Mouse (Mus musculus): ENCODE data around the gene Dbi. TPM values are rescaled to one million over a fixed set of nuclear protein-coding genes. Genes with fewer than 3 reads are reported as not detected.

Dbi gene
- polyA plus RNA-seq, 1 experiment from 2014 or later: 708 TPM

- Histone ChIP-seq H3K36me3 (ENCODE audit: insufficient read depth, low read length) (no peaks in the 10 kb centered on the region), H3K4me3 (ENCODE audit: low read length) (no peak overlapping the region), H3K4me1 (ENCODE audit: insufficient read depth, low read length) (no peaks in the 10 kb centered on the region), H3K9me3 (ENCODE audit: low read length) (no peaks in the 10 kb centered on the region), H3K27me3 (ENCODE audit: insufficient read depth, low read length) (no peaks in the 10 kb centered on the region), H3K4me2 (replicated peaks; ENCODE audit: low read depth, low read length) (no peak overlapping the region), H3K27ac (ENCODE audit: low read length) (no peak overlapping the region), H3K9ac (replicated peaks; ENCODE audit: low read length) (no peak overlapping the region)
- WGBS: 11% methylated on average over 4 of the region's 5 CpGs
- ATAC-seq (ENCODE audit: low FRiP score, low TSS enrichment): no peak
Observed at GRCm38 (mm10) chr1:120089180-120089579, 31.7 kb downstream of the Dbi start.

GRCm38 (mm10) chr1:120086644-120087043 is 34.2 kb downstream of the Dbi start:
- no peaks in the 10 kb centered on the region for H3K36me3 ChIP-seq (ENCODE audit: insufficient read depth, low read length)
- no peaks in the 10 kb centered on the region for H3K9me3 ChIP-seq (ENCODE audit: low read length)
- WGBS: 64% methylated on average over 13 of the region's 13 CpGs
- no peak overlapping the region for H3K27ac ChIP-seq (ENCODE audit: low read length)
- no peak overlapping the region for H3K4me2 ChIP-seq (replicated peaks; ENCODE audit: low read depth, low read length)
- H3K4me1 ChIP-seq (ENCODE audit: insufficient read depth, low read length): peaks cover 13% of the 10 kb centered on the region
- no peak overlapping the region for H3K9ac ChIP-seq (replicated peaks; ENCODE audit: low read length)
- H3K27me3 ChIP-seq (ENCODE audit: insufficient read depth, low read length): no peaks in the 10 kb centered on the region
- no peak overlapping the region for H3K4me3 ChIP-seq (ENCODE audit: low read length)
- ATAC-seq (ENCODE audit: low FRiP score, low TSS enrichment): no peak

- Histone ChIP-seq H3K4me1 (ENCODE audit: insufficient read depth, low read length) (peaks cover 13% of the 10 kb centered on the region), H3K4me2 (replicated peaks; ENCODE audit: low read depth, low read length) (no peak overlapping the region), H3K27me3 (ENCODE audit: insufficient read depth, low read length) (no peaks in the 10 kb centered on the region), H3K4me3 (ENCODE audit: low read length) (no peak overlapping the region), H3K9me3 (ENCODE audit: low read length) (no peaks in the 10 kb centered on the region), H3K27ac (ENCODE audit: low read length) (no peak overlapping the region), H3K9ac (replicated peaks; ENCODE audit: low read length) (no peak overlapping the region), H3K36me3 (ENCODE audit: insufficient read depth, low read length) (no peaks in the 10 kb centered on the region)
- ATAC-seq (ENCODE audit: low FRiP score, low TSS enrichment): no peak
- WGBS: 68% methylated on average over 3 of the region's 3 CpGs
Observed at GRCm38 (mm10) chr1:120085696-120086095, 35.2 kb downstream of the Dbi start.

DNA sequence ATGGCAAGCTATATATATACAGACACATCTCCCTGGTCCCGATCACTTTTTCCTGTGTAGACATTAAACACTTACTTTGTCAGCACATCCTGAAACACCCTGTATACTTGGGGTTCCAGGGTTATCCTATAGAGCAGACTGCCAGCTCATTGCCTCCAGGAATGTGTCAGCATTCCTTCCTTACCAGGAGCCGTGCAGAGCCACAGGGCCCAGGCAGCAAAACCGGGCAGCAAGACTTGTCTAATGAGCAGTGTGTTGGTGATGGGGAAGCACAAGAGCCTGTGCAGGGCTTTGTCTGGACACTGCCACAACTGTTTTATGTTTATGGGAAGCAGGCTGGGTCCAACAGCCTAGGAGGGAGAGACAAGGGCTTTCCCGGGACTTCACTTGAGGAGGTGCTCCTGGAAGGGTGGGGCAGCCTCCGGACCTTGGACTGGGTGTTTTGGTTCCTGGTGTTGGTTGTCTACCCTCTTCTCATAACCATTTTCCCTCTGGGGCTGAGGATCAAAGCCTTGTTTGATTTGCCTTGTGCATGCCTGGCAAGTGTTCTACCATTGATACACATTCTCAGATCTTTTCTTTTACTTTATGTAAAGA is 36.9 kb downstream of the Dbi start:
- no peaks in the 10 kb centered on the region for H3K27me3 ChIP-seq (ENCODE audit: insufficient read depth, low read length)
- no peak overlapping the region for H3K4me2 ChIP-seq (replicated peaks; ENCODE audit: low read depth, low read length)
- no peak overlapping the region for H3K9ac ChIP-seq (replicated peaks; ENCODE audit: low read length)
- H3K9me3 ChIP-seq (ENCODE audit: low read length): no peaks in the 10 kb centered on the region
- H3K27ac ChIP-seq (ENCODE audit: low read length): no peak overlapping the region
- ATAC-seq (ENCODE audit: low FRiP score, low TSS enrichment): no peak
- WGBS: 52% methylated on average over 5 of the region's 5 CpGs
- H3K36me3 ChIP-seq (ENCODE audit: insufficient read depth, low read length): no peaks in the 10 kb centered on the region
- no peak overlapping the region for H3K4me3 ChIP-seq (ENCODE audit: low read length)
- peaks cover 13% of the 10 kb centered on the region for H3K4me1 ChIP-seq (ENCODE audit: insufficient read depth, low read length)

DNA sequence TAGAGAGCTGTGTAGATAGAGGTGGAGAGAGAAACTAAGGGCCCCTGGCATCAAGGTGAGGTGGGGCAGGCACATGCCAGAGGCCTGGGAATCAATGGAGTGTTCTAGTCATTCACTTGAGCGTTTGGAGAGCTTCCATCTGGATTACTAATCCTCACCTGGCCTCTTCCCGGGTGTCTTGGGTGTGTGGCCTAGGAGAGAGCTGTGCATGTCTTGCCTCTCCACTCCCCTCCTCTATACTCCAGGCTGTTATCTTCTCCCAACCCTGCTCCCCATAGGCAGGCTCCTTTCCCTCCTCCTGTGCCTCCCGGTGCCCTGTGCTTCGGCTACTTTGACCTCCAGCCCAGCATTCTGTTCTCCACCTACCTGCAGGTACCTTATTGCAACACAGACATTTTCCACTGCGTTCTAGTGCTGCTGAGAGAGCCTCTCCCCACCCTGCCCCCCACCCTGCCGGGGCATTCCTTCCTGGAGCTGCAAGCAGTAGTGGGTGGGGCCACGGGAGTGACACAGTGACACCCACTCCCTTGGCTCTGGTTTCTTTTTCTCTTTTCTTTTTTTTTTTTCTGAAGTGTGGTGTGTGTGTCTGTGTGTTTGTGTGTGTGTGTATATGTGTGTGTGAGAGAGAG is 37.8 kb downstream of the Dbi start:
- H3K4me1 ChIP-seq (ENCODE audit: insufficient read depth, low read length): peaks cover 16% of the 10 kb centered on the region
- H3K36me3 ChIP-seq (ENCODE audit: insufficient read depth, low read length): no peaks in the 10 kb centered on the region
- peak; percentile 71; the same call in 1 of the 2 replicates for ATAC-seq (ENCODE audit: low FRiP score, low TSS enrichment)
- no peaks in the 10 kb centered on the region for H3K27me3 ChIP-seq (ENCODE audit: insufficient read depth, low read length)
- H3K4me2 ChIP-seq (replicated peaks; ENCODE audit: low read depth, low read length): peak overlapping the region; percentile 31
- no peaks in the 10 kb centered on the region for H3K9me3 ChIP-seq (ENCODE audit: low read length)
- H3K9ac ChIP-seq (replicated peaks; ENCODE audit: low read length): 0 out of 2 replicates have a peak overlapping the region, but pooled peaks have one; percentile 27
- no peak overlapping the region for H3K4me3 ChIP-seq (ENCODE audit: low read length)
- 27% methylated on average over 7 of the region's 7 CpGs for WGBS
- H3K27ac ChIP-seq (ENCODE audit: low read length): no peak overlapping the region

DNA sequence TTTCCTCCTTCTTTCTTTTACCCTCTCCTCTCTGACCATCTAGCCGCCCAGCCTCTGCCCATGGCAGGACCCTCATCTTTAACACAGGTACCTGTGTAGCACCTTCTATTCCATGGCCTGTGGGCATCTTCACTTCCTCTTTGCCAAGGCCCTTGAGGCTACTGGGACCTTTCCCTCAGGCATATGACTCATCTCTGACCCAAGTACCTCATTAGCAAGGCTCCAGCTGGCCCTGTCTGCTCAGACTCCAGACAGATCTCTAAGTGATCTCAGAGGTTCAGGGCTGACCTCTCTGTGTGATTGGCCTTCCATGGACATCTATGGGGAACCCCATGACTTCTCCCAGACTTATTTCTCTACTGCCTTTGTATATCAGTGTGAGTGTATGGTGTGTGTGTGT is 40.2 kb downstream of the Dbi start:
- Histone ChIP-seq H3K9ac (replicated peaks; ENCODE audit: low read length) (no peak overlapping the region), H3K36me3 (ENCODE audit: insufficient read depth, low read length) (no peaks in the 10 kb centered on the region), H3K27ac (ENCODE audit: low read length) (no peak overlapping the region), H3K9me3 (ENCODE audit: low read length) (no peaks in the 10 kb centered on the region), H3K4me3 (ENCODE audit: low read length) (no peak overlapping the region), H3K27me3 (ENCODE audit: insufficient read depth, low read length) (no peaks in the 10 kb centered on the region), H3K4me1 (ENCODE audit: insufficient read depth, low read length) (peaks cover 21% of the 10 kb centered on the region), H3K4me2 (replicated peaks; ENCODE audit: low read depth, low read length) (no peak overlapping the region)
- no peak for ATAC-seq (ENCODE audit: low FRiP score, low TSS enrichment)
- 95% methylated on average over 1 of the region's 1 CpGs for WGBS

DNA sequence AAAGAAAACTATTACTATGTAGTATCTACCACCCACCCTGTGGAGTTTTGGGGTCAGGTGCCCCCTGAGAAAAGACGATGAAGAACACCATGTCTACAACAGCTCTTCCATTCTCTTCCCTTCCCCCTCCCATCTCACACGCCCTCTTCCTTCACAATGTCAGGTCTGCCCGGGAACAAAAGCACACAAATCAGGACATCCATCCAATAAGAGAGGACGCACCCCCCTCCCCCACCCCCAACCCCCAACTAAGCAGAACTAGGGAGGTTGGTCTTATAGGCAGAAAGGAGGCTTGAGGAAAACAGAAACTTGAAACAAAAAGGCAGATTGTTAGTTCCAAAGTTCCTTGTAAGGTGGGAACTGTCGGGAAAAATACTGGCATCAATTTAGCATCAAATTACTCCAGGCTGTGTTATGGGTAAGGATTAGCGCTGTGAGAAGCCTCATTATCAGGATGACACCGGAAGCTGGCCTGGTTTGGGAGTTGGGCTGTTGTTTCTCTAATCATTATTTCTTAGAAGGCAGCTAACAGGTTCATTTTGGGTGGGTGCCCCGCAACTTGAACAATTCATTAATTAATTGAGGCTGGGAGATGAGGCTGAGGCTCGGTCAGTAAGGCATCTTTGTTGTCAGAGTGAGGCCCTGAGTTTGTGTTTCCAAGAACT is 43.0 kb downstream of the Dbi start:
- no peak for ATAC-seq (ENCODE audit: low FRiP score, low TSS enrichment)
- 30% methylated on average over 9 of the region's 9 CpGs for WGBS
- Histone ChIP-seq H3K4me1 (ENCODE audit: insufficient read depth, low read length) (peaks cover 30% of the 10 kb centered on the region), H3K36me3 (ENCODE audit: insufficient read depth, low read length) (no peaks in the 10 kb centered on the region), H3K27me3 (ENCODE audit: insufficient read depth, low read length) (no peaks in the 10 kb centered on the region), H3K4me2 (replicated peaks; ENCODE audit: low read depth, low read length) (no peak overlapping the region), H3K27ac (ENCODE audit: low read length) (no peak overlapping the region), H3K4me3 (ENCODE audit: low read length) (no peak overlapping the region), H3K9ac (replicated peaks; ENCODE audit: low read length) (no peak overlapping the region), H3K9me3 (ENCODE audit: low read length) (no peaks in the 10 kb centered on the region)

- ATAC-seq (ENCODE audit: low FRiP score, low TSS enrichment): no peak
- 77% methylated on average over 5 of the region's 5 CpGs for WGBS
- Histone ChIP-seq H3K9me3 (ENCODE audit: low read length) (no peaks in the 10 kb centered on the region), H3K4me2 (replicated peaks; ENCODE audit: low read depth, low read length) (no peak overlapping the region), H3K27ac (ENCODE audit: low read length) (no peak overlapping the region), H3K4me3 (ENCODE audit: low read length) (no peak overlapping the region), H3K36me3 (ENCODE audit: insufficient read depth, low read length) (no peaks in the 10 kb centered on the region), H3K9ac (replicated peaks; ENCODE audit: low read length) (no peak overlapping the region), H3K4me1 (ENCODE audit: insufficient read depth, low read length) (peaks cover 34% of the 10 kb centered on the region), H3K27me3 (ENCODE audit: insufficient read depth, low read length) (no peaks in the 10 kb centered on the region)
Observed at GRCm38 (mm10) chr1:120075507-120075906, 45.4 kb downstream of the Dbi start.

DNA sequence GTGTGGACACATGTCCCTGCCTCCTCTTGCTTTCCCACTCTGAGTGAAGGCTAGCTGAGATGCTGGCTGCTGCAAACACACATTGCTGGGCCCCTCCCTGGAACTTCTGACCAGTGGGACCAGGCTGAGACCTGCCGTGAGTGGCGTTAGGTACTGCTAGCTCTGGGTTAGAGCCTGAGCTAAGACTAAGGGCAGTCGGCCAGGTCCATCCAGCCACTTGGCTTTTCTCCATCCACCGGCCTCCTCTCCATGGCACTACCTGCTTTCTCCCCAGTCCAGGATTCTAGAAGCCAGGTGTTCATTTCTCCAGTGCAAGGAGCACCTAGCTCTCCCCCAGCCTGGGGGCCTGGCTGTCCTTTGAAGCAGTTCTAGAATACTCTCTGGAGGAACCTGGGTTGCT is 45.9 kb downstream of the Dbi start:
- 70% methylated on average over 4 of the region's 4 CpGs for WGBS

GRCm38 (mm10) chr1:120074307-120074702 is 46.6 kb downstream of the Dbi start:
- peak overlapping the region; percentile 55; the same call in 1 of the 2 replicates for H3K4me3 ChIP-seq (ENCODE audit: low read length)
- no peaks in the 10 kb centered on the region for H3K36me3 ChIP-seq (ENCODE audit: insufficient read depth, low read length)
- peak; percentile 53 for ATAC-seq (ENCODE audit: low FRiP score, low TSS enrichment)
- peak overlapping the region; percentile 78 for H3K27ac ChIP-seq (ENCODE audit: low read length)
- H3K27me3 ChIP-seq (ENCODE audit: insufficient read depth, low read length): no peaks in the 10 kb centered on the region
- H3K9me3 ChIP-seq (ENCODE audit: low read length): no peaks in the 10 kb centered on the region
- WGBS: 10% methylated on average over 4 of the region's 4 CpGs
- H3K4me1 ChIP-seq (ENCODE audit: insufficient read depth, low read length): peaks cover 34% of the 10 kb centered on the region
- H3K4me2 ChIP-seq (replicated peaks; ENCODE audit: low read depth, low read length): peak overlapping the region; percentile 92
- H3K9ac ChIP-seq (replicated peaks; ENCODE audit: low read length): 0 out of 2 replicates have a peak overlapping the region, but pooled peaks have one; percentile 65

More for the DNA sequence above, 45.9 kb downstream of the Dbi start:
- no peaks in the 10 kb centered on the region for H3K36me3 ChIP-seq (ENCODE audit: insufficient read depth, low read length)
- no peaks in the 10 kb centered on the region for H3K27me3 ChIP-seq (ENCODE audit: insufficient read depth, low read length)
- H3K9me3 ChIP-seq (ENCODE audit: low read length): no peaks in the 10 kb centered on the region
- ATAC-seq (ENCODE audit: low FRiP score, low TSS enrichment): no peak
- H3K4me2 ChIP-seq (replicated peaks; ENCODE audit: low read depth, low read length): no peak overlapping the region
- peak overlapping the region; percentile 78 for H3K27ac ChIP-seq (ENCODE audit: low read length)
- H3K4me3 ChIP-seq (ENCODE audit: low read length): no peak overlapping the region
- H3K4me1 ChIP-seq (ENCODE audit: insufficient read depth, low read length): peaks cover 34% of the 10 kb centered on the region
- H3K9ac ChIP-seq (replicated peaks; ENCODE audit: low read length): no peak overlapping the region
